9 mouse cellular contexts compared by ENCODE assay signal in genomic region chr7:79552702-79553101, GRCm38 (mm10).
A peak's percentile ranks its signal among the peaks of the same experiment; 100 is the strongest.
DNase-seq lines count a peak whose midpoint lies in the region; ATAC-seq and TF ChIP-seq lines count a peak whose summit lies in the region.
"Had no signal": no experiment of that assay in that cellular context is flagged by ENCODE, and none has a peak within 500 bp of the region (broad histone marks: within the 10 kb centered on the region; RNA-seq: fewer than 3 reads in every experiment).

No protein-coding gene starts in this region.

- TF ChIP-seq POLR2A in testis, adult 2 months (IDR thresholded peaks at IDR 0.05; ENCODE audit: control insufficient read depth, low read depth, low read length), result no peak

- WGBS in kidney, postnatal 0 days, result 7% methylated on average over 10 of the region's 10 CpGs

- no peak for ATAC-seq in kidney, postnatal 0 days (replicated peaks; ENCODE audit: low FRiP score, low read depth)
- no peak for ATAC-seq in megakaryocyte, adult 5-6 weeks (ENCODE audit: poor library complexity, severe bottlenecking)

- no peak overlapping the region for H3K27ac ChIP-seq in kidney, postnatal 0 days
- no peak overlapping the region for H3K27ac ChIP-seq in testis, adult 2 months (ENCODE audit: control insufficient read depth, insufficient read depth, low read depth, low read length)
- H3K27ac ChIP-seq: heart, embryonic 15.5 days had no signal

- peak; percentile 51 for TF ChIP-seq CTCF in kidney, postnatal 0 days (IDR thresholded peaks at IDR 0.05; ENCODE audit: low read depth)
- peak; percentile 43; the same call in 1 of the 2 replicates for TF ChIP-seq CTCF in testis, adult 2 months (IDR thresholded peaks at IDR 0.05; ENCODE audit: control insufficient read depth, insufficient read depth, insufficient replicate concordance, low read depth, low read length)

- H3K27me3 ChIP-seq in kidney, postnatal 0 days (ENCODE audit: insufficient read depth, low read length), result peaks cover 49% of the 10 kb centered on the region
- no peaks in the 10 kb centered on the region for H3K27me3 ChIP-seq in testis, adult 2 months (ENCODE audit: control insufficient read depth, insufficient read depth, low read length)

- no peaks in the 10 kb centered on the region for H3K36me3 ChIP-seq in kidney, postnatal 0 days (ENCODE audit: insufficient read depth, low read length)
- H3K36me3 ChIP-seq in testis, adult 2 months (ENCODE audit: control insufficient read depth, insufficient read depth, low read length), result no peaks in the 10 kb centered on the region
- H3K36me3 ChIP-seq: heart, embryonic 15.5 days had no signal

- no peak overlapping the region for H3K9ac ChIP-seq in kidney, postnatal 0 days (ENCODE audit: low read depth, low read length)
- H3K9ac ChIP-seq: heart, embryonic 15.5 days had no signal

- no peaks in the 10 kb centered on the region for H3K9me3 ChIP-seq in kidney, postnatal 0 days (replicated peaks; ENCODE audit: low read length)
- H3K9me3 ChIP-seq: heart, embryonic 15.5 days had no signal

- no peak overlapping the region for H3K4me2 ChIP-seq in kidney, postnatal 0 days (ENCODE audit: low read length)
- H3K4me2 ChIP-seq: heart, embryonic 15.5 days had no signal

- H3K4me3 ChIP-seq in kidney, postnatal 0 days (replicated peaks; ENCODE audit: low read depth, low read length), result no peak overlapping the region
- no peak overlapping the region for H3K4me3 ChIP-seq in testis, adult 2 months (ENCODE audit: control insufficient read depth, low read depth, low read length)
- H3K4me3 ChIP-seq: heart, embryonic 15.5 days had no signal

- H3K4me1 ChIP-seq in kidney, postnatal 0 days (replicated peaks; ENCODE audit: insufficient read depth, low read length), result no peaks in the 10 kb centered on the region
- no peaks in the 10 kb centered on the region for H3K4me1 ChIP-seq in testis, adult 2 months (ENCODE audit: control insufficient read depth, insufficient read depth, low read length)
- H3K4me1 ChIP-seq: heart, embryonic 15.5 days had no signal

- DNase-seq in cerebellum, postnatal 25 days, result peak; percentile 47 to 68
- DNase-seq in cerebellum, postnatal 4 days (ENCODE audit: low spot score in 2 of 2), result no peak
- DNase-seq in kidney, postnatal 0 days (ENCODE audit: low spot score), result no peak
- no peak for DNase-seq in kidney, adult 11 months
- DNase-seq in testis, postnatal 14 days (ENCODE audit: low spot score), result no peak
- peak; percentile 58 for DNase-seq in thymus, postnatal 4 days

Comparison
In these comparisons a context has a peak if more than half of its experiments do, and no peak if none do; other contexts are left out.
1. DNase-seq: peak in cerebellum, postnatal 25 days (2 of 2) and thymus, postnatal 4 days (single experiment); none in cerebellum, postnatal 4 days (0 of 2), kidney, postnatal 0 days (single experiment), kidney, adult 11 months (single experiment) and testis, postnatal 14 days (single experiment).